Comparison of ENCODE assay signal across 8 mouse cellular contexts in the genomic region with DNA sequence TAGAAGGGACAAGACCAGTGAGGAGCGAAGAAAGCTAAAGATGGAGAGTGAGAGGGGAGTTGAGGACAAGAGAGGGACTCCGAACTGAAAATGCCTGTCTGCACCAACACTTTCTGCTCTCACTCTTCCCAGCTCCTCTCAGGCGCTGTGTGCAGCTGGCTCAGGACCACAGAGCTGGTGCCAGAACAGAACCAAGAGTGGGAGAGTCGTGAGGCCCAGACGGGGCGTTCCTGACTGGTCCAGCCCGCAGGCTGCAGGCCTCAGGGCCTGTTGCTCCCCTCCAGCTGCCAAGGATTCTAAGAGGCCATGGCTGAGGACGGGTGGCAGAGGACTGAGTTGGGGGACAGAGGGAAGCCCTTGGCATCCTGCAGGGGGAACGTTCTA.
DNase-seq lines count a peak whose midpoint lies in the region; ATAC-seq and TF ChIP-seq lines count a peak whose summit lies in the region.

No protein-coding gene starts in this region.

- H3K27ac ChIP-seq in heart, embryonic 16.5 days (ENCODE audit: low read length), result peak overlapping the region; percentile 62
- no peak overlapping the region for H3K27ac ChIP-seq in lung, postnatal 0 days (ENCODE audit: low read length)
- no peak overlapping the region for H3K27ac ChIP-seq in forebrain, embryonic 14.5 days (ENCODE audit: low read depth, low read length)

- WGBS in heart, embryonic 16.5 days, result 60% methylated on average over 9 of the region's 9 CpGs
- 61% methylated on average over 8 of the region's 9 CpGs for whole genome bisulfite sequencing in lung, postnatal 0 days
- 73% methylated on average over 9 of the region's 9 CpGs for whole genome bisulfite sequencing in forebrain, embryonic 14.5 days

- H3K9me3 ChIP-seq in heart, embryonic 16.5 days (replicated peaks; ENCODE audit: control insufficient read depth, low read length), result no peaks in the 10 kb centered on the region
- H3K9me3 ChIP-seq in lung, postnatal 0 days (ENCODE audit: low read length), result no peaks in the 10 kb centered on the region
- 0 out of 2 replicates have a peak, but pooled peaks cover 5% of the 10 kb centered on the region for H3K9me3 ChIP-seq in forebrain, embryonic 14.5 days (replicated peaks; ENCODE audit: control insufficient read depth, low read length)

- peaks cover 4% of the 10 kb centered on the region; the same call in 1 of the 2 replicates for H3K4me1 ChIP-seq in heart, embryonic 16.5 days (ENCODE audit: control insufficient read depth, insufficient read depth, low read length)
- H3K4me1 ChIP-seq in lung, postnatal 0 days (ENCODE audit: insufficient read depth, low read depth, low read length), result peaks cover 3% of the 10 kb centered on the region; the same call in 1 of the 2 replicates
- H3K4me1 ChIP-seq in forebrain, embryonic 14.5 days (ENCODE audit: control insufficient read depth, insufficient read depth, low read length), result no peaks in the 10 kb centered on the region

- H3K36me3 ChIP-seq in heart, embryonic 16.5 days (ENCODE audit: control insufficient read depth, insufficient read depth), result no peaks in the 10 kb centered on the region
- no peaks in the 10 kb centered on the region for H3K36me3 ChIP-seq in lung, postnatal 0 days (ENCODE audit: insufficient read depth, low read length)
- no peaks in the 10 kb centered on the region for H3K36me3 ChIP-seq in forebrain, embryonic 14.5 days (ENCODE audit: control insufficient read depth, insufficient read depth, low read length)

- no peak for TF ChIP-seq EP300 in lung, postnatal 0 days (IDR thresholded peaks at IDR 0.05)

- peak; percentile 38; the same call in 1 of the 2 replicates for ATAC-seq in heart, embryonic 16.5 days (replicated peaks; ENCODE audit: extremely low read depth, insufficient read depth, low FRiP score)
- peak; percentile 28; the same call in 1 of the 2 replicates for ATAC-seq in lung, postnatal 0 days
- ATAC-seq in forebrain, embryonic 14.5 days, result no peak

- H3K9ac ChIP-seq in heart, embryonic 16.5 days (ENCODE audit: low read length), result no peak overlapping the region
- H3K9ac ChIP-seq in lung, postnatal 0 days (replicated peaks; ENCODE audit: low read depth), result no peak overlapping the region
- H3K9ac ChIP-seq in forebrain, embryonic 14.5 days (ENCODE audit: low read length), result no peak overlapping the region

- no peaks in the 10 kb centered on the region for H3K27me3 ChIP-seq in heart, embryonic 16.5 days (ENCODE audit: control insufficient read depth, insufficient read depth, low read length)
- H3K27me3 ChIP-seq in lung, postnatal 0 days (replicated peaks; ENCODE audit: insufficient read depth, low read length), result no peaks in the 10 kb centered on the region
- peaks cover 12% of the 10 kb centered on the region; the same call in 1 of the 2 replicates for H3K27me3 ChIP-seq in forebrain, embryonic 14.5 days (replicated peaks; ENCODE audit: control insufficient read depth, insufficient read depth, low read length)

- DNase-seq in frontal cortex, postnatal 10 days (ENCODE audit: low spot score in 2 of 2), result peak; percentile 34 to 37
- no peak for DNase-seq in frontal cortex, adult 2 months (ENCODE audit: extremely low spot score in 1 of 2, low spot score in 1 of 2)
- DNase-seq in NIH3T3 (ENCODE audit: low read depth), result peak; percentile 63
- DNase-seq in lung, postnatal 0 days (ENCODE audit: low spot score), result no peak
- no peak for DNase-seq in cerebellum, adult 11-12 months
- DNase-seq in forebrain, embryonic 14.5 days (ENCODE audit: low spot score), result no peak
- DNase-seq in B cell, adult 2 months, result no peak

- no peak overlapping the region for H3K4me2 ChIP-seq in heart, embryonic 16.5 days (ENCODE audit: low read depth, low read length)
- H3K4me2 ChIP-seq in lung, postnatal 0 days (replicated peaks; ENCODE audit: low read depth, low read length), result no peak overlapping the region
- no peak overlapping the region for H3K4me2 ChIP-seq in forebrain, embryonic 14.5 days (ENCODE audit: low read length)

- H3K4me3 ChIP-seq in heart, embryonic 16.5 days (ENCODE audit: low read length), result no peak overlapping the region
- no peak overlapping the region for H3K4me3 ChIP-seq in lung, postnatal 0 days (ENCODE audit: low read depth, low read length)
- H3K4me3 ChIP-seq in forebrain, embryonic 14.5 days (ENCODE audit: low read depth, low read length), result no peak overlapping the region

- TF ChIP-seq CTCF in lung, postnatal 0 days (IDR thresholded peaks at IDR 0.05), result no peak

Comparison
In these comparisons a context has a peak if more than half of its experiments do, and no peak if none do; other contexts are left out.
1. DNase-seq: peak in frontal cortex, postnatal 10 days (2 of 2) and NIH3T3 (single experiment); none in frontal cortex, adult 2 months (0 of 2), lung, postnatal 0 days (single experiment), cerebellum, adult 11-12 months (single experiment), forebrain, embryonic 14.5 days (single experiment) and B cell, adult 2 months (0 of 2).